Mouse (Mus musculus) c-Kit-negative CD71-positive TER-119-positive erythroid progenitor cells, embryonic 14.5 days (primary cell): ENCODE results near the gene Sptlc3.

Source experiments
- DNase-seq: peaks from one replicate; pipeline ENCODE4 v3.0.0-alpha.2; 2013; ENCODE audit warnings: low read depth, low spot score

Gene Sptlc3

GRCm38 (mm10) chr2:139493836-139494235 lies at the start of gene Sptlc3:
Gene Sptlc3 (plus strand): TSS chr2:139493913.
- no peak for DNase-seq

GRCm38 (mm10) chr2:139467726-139468125 lies 26.0 kb upstream of the Sptlc3 start:
- DNase-seq = no peak

GRCm38 (mm10) chr2:139488708-139489107 lies 5.0 kb upstream of the Sptlc3 start:
- no peak for DNase-seq

GRCm38 (mm10) chr2:139494629-139495028 lies 916 bp downstream of the Sptlc3 start:
- DNase-seq = no peak

GRCm38 (mm10) chr2:139561966-139562505 lies 68.3 kb downstream of the Sptlc3 start:
- no peak for DNase-seq

- DNase-seq = no peak
These were observed 85.6 kb downstream of the Sptlc3 start for GRCm38 (mm10) chr2:139579280-139579679.

GRCm38 (mm10) chr2:139582766-139583165 lies 89.1 kb downstream of the Sptlc3 start:
- DNase-seq = no peak

GRCm38 (mm10) chr2:139587660-139588200 lies 94.0 kb downstream of the Sptlc3 start:
- no peak for DNase-seq

- no peak for DNase-seq
These were observed 96.2 kb downstream of the Sptlc3 start for GRCm38 (mm10) chr2:139589905-139590304.

GRCm38 (mm10) chr2:139590888-139591698 lies 97.4 kb downstream of the Sptlc3 start:
- DNase-seq = no peak

GRCm38 (mm10) chr2:139592109-139592508 lies 98.4 kb downstream of the Sptlc3 start:
- DNase-seq = no peak

GRCm38 (mm10) chr2:139597229-139597628 lies 103.5 kb downstream of the Sptlc3 start:
- no peak for DNase-seq

GRCm38 (mm10) chr2:139601543-139602194 lies 108.0 kb downstream of the Sptlc3 start:
- no peak for DNase-seq

- no peak for DNase-seq
These were observed 114.5 kb downstream of the Sptlc3 start for GRCm38 (mm10) chr2:139608167-139608566.

GRCm38 (mm10) chr2:139608810-139609209 lies 115.1 kb downstream of the Sptlc3 start:
- no peak for DNase-seq

GRCm38 (mm10) chr2:139609231-139609630 lies 115.5 kb downstream of the Sptlc3 start:
- no peak for DNase-seq

GRCm38 (mm10) chr2:139609662-139610291 lies 116.1 kb downstream of the Sptlc3 start:
- no peak for DNase-seq

GRCm38 (mm10) chr2:139612410-139613107 lies 118.8 kb downstream of the Sptlc3 start:
- DNase-seq = no peak

GRCm38 (mm10) chr2:139626496-139626895 lies 132.8 kb downstream of the Sptlc3 start:
- DNase-seq = no peak

GRCm38 (mm10) chr2:139628731-139629130 lies 135.0 kb downstream of the Sptlc3 start:
- no peak for DNase-seq

GRCm38 (mm10) chr2:139629653-139630052 lies 135.9 kb downstream of the Sptlc3 start:
- no peak for DNase-seq
